Mouse (Mus musculus): ENCODE data around the gene Itk.

The Itk gene

GRCm38 (mm10) chr11:46278140-46278539 lies 111.2 kb downstream of the Itk start:
- in situ Hi-C loops (cut with MboI, MseI): no loop called here

GRCm38 (mm10) chr11:46276778-46277177 lies 112.5 kb downstream of the Itk start:
- in situ Hi-C loops (cut with MboI, MseI): no loop called here

GRCm38 (mm10) chr11:46276168-46276567 lies 113.1 kb downstream of the Itk start:
- in situ Hi-C loops (cut with MboI, MseI): no loop called here

- in situ Hi-C loops (cut with MboI, MseI): no loop called here
Observed at GRCm38 (mm10) chr11:46275302-46275701, 114.0 kb downstream of the Itk start.

Measured in T-helper 17 cell (primary cell).